Mouse (Mus musculus) fibroblast of lung, adult 2 months (primary cell): ENCODE results near the gene Ascl2.
A peak's percentile ranks its signal among the peaks of the same experiment; 100 is the strongest.

Source experiments
- DNase-seq: peaks from one replicate; pipeline ENCODE4 v3.0.0-alpha.2; 2011; ENCODE audit warnings: low read depth

The Ascl2 gene

DNA sequence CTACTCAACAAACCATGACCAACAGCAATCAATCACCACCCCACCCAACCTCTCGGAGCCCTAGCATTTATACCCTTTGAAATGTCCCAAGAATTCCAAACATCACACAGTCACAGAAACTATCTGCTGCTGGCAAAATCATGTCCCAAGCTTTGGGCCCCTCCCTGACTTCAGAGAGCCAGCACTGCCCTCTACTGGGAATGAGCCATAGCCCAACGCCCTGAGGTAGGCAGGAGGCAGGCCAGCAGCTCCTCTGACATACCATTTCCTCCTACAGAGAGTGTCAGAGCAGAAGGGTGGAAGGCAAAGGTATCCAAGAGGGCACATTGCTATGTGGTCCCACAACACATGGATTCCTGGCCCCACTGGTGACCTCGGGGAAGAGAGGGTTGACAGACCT lies 33.6 kb upstream of the Ascl2 start:
- no peak for DNase-seq

- no peak for DNase-seq
Measured at GRCm38 (mm10) chr7:142997403-142998150, 28.5 kb upstream of the Ascl2 start.

DNA sequence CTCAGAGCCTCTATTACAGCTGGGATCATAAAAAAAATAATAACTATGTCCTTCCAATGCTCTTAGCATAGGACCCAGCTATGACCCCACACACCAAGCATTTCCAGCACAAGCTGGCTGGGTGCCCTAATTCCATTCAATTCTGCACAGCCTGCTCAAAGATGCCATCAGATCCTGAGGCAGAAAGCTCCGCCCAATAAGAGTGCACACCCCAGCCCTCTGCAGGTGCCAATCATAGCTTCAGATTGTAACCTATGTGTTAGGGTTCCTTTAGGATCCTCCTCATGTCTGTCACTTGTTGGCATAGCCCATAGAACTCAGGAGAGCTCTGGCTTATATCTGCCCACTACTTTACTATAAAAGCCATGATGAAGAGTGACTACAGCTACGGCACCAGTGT lies 27.9 kb upstream of the Ascl2 start:
- no peak for DNase-seq

DNA sequence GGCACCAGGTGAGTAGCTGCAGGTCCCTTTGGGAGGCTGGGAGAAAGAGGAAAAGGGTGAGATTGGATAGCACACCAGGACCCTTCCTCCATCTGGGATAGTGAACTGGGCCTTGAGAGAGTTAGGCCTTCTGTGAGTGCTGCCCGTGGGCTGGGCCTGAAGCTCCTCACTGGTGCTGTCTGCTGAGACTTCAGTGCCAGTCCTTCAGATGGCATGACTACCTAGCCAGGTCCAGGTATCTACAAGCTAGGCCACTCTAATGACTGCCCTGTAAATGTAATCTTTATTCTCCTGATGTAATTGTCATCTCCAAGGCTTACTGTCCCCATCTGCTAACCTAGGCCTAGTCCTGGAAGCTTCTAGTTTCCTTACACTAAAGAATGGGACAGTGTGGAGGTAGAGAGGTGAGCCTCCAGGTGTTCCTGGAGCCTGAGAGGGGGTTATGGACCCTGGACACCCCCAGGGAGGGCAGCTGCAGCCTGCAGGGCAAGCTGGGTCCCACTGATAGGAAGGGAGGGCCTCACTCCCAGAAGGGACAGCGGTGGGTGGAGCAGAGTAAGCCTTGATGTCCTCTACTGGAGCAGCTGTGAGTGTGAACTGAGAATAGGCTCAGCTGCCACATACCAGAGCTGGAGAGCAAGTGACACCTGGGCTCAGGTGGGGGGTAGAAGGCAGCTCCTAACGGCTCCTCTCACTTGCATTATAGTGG lies 26.7 kb upstream of the Ascl2 start:
- no peak for DNase-seq

GRCm38 (mm10) chr7:142995004-142995403 lies 25.9 kb upstream of the Ascl2 start:
- DNase-seq, result no peak

DNA sequence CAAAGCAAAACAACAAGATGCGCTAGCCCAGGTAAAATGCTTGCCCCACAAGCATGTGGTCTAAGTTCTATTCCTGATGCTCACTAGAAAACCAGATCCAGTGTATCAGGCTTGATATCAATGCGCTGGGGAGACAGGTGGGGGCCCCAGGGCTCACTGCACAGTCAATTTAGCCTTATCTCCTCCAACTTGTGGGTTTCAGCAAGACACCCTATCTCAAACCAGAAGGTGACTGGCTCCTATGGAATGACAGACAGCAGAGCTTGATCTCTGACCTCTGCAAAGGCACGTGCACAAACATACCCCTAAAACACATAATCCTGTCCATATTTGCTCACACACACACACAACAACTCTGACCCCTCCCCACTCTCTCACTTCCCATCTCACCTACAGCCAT lies 18.7 kb upstream of the Ascl2 start:
- no peak for DNase-seq

GRCm38 (mm10) chr7:142985146-142985545 lies 16.1 kb upstream of the Ascl2 start:
- DNase-seq, result no peak

- no peak for DNase-seq
Measured at GRCm38 (mm10) chr7:142981908-142982307, 12.8 kb upstream of the Ascl2 start.

DNA sequence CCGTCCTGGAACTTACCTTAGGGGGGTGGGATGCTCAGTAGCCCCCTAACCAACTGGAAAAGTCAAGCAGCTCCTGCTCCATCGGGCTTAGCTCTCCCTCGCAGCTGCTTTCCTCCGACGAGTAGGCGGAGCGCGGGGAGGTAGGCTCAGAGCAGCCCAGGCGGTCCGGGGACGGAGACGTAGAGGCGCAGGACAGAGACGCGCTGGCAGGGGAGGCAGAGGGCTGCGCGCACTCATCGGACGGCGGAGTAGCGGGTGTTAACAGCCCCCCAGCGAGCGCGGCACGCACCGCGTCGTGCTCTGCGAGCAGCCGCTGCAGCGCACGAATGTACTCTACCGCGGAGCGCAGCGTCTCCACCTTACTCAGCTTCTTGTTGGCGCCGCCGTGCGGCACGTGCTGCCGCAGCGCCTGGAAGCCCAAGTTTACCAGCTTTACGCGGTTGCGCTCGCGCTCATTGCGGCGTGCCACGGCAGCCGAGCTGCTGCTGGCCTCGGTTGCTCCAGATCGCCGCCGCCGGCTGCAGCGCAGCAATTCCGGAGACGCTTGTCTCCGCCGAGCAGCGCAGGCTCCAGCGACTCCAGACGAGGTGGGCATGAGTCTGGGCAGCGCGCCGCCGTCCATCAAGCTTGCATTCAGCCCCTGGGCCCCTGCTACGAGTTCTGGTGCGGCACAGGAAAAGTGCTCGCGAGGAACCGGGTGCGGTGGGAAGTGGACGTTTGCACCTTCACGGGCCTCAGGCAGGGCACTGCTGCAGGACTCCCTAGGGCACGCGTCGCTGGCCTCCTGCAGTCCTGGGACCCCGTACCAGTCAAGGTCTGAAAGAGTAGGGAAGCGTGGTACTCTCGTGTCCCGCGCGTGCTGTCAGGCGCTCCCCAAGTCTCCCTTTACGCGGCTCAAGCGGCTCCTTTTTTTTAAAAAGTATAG lies 918 bp downstream of the Ascl2 start:
- peak; percentile 17 for DNase-seq

GRCm38 (mm10) chr7:142967414-142967883 lies 1.6 kb downstream of the Ascl2 start:
- peak; percentile 9 for DNase-seq

GRCm38 (mm10) chr7:142959752-142960151 lies 9.3 kb downstream of the Ascl2 start:
- no peak for DNase-seq

DNA sequence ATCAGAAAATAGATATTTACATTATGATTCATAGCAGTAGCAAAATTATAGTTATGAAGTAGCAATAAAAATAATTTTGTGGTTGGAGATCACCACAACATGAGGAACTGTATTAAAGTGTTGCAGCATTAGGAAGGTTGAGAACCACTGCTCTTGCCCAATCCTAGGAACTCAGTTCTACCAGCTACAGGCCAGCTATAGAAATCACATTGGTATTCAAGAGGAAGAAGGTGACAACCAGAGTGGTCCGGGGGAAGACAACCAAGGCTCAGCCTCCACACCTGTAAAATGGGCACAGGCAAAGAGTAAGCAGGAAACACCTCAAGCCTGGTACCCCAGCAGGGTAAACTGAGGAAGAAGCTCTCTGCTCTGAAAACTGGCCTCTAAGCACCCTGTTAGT lies 10.2 kb downstream of the Ascl2 start:
- DNase-seq, result no peak

- no peak for DNase-seq
Measured at GRCm38 (mm10) chr7:142956018-142956417, 13.0 kb downstream of the Ascl2 start.

GRCm38 (mm10) chr7:142949568-142949967 lies 19.5 kb downstream of the Ascl2 start:
- no peak for DNase-seq

GRCm38 (mm10) chr7:142937631-142938030 lies 31.4 kb downstream of the Ascl2 start:
- DNase-seq, result no peak

DNA sequence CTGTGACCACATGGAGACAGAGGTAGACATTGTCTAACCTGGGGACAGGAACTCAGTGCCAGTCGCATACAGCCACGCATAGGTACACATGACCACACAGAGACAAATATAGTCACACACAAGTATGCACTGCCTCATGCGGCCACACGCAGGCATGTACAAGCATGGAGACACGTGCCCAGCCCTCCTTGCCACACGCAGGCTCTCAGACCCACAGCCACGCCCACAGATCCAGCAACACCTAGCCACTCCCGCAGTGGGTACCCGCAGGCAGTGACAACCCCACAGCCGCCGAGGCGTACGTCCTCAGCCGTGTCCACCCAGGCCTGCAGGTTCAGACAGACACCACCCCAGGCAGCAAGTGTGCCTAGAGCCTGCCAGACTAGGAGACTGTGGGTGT lies 33.4 kb downstream of the Ascl2 start:
- no peak for DNase-seq

GRCm38 (mm10) chr7:142932469-142932868 lies 36.6 kb downstream of the Ascl2 start:
- DNase-seq, result no peak

- no peak for DNase-seq
Measured at GRCm38 (mm10) chr7:142931028-142931427, 38.0 kb downstream of the Ascl2 start, which contains the start of gene Th. Gene Th (minus strand): TSS chr7:142931128.

DNA sequence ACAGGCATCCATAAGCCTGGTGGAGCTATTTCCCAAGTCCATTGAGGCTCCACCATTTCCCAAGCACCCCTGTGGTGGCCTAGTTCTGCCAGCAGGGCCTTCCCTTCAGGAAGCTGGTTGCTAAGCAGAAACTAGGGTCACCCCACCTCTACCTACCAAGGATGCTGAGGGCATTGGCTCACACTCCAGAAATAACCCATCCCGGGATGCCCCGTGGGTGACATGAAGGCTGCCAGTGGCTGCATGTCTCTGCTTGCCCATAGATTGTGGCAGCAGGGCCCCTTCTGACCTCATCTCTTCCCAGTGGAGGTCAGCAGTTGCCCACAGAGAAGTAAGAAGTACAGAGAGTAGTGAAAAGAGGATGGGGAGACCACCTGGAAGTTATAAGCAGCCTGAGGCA lies 39.5 kb downstream of the Ascl2 start:
- no peak for DNase-seq

DNA sequence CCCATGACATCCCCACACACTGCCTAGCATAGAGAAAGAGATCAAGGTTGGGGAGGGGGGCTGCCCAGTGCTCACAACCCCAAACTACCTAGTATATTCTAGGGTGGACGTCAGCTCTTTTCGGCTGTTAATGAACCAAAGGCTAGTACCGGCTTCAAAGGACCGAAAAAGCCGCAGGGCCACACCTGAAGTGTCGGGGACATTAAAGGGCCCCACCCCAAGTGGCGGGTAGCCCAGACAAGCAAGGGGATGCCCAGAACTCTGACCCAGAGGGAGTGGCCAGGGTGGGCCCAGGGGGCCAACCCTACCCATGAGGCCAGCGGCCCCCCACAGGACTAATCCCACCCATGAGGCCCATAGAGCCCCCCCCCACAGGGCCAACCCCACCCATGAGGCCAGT lies 41.8 kb downstream of the Ascl2 start:
- no peak for DNase-seq

DNA sequence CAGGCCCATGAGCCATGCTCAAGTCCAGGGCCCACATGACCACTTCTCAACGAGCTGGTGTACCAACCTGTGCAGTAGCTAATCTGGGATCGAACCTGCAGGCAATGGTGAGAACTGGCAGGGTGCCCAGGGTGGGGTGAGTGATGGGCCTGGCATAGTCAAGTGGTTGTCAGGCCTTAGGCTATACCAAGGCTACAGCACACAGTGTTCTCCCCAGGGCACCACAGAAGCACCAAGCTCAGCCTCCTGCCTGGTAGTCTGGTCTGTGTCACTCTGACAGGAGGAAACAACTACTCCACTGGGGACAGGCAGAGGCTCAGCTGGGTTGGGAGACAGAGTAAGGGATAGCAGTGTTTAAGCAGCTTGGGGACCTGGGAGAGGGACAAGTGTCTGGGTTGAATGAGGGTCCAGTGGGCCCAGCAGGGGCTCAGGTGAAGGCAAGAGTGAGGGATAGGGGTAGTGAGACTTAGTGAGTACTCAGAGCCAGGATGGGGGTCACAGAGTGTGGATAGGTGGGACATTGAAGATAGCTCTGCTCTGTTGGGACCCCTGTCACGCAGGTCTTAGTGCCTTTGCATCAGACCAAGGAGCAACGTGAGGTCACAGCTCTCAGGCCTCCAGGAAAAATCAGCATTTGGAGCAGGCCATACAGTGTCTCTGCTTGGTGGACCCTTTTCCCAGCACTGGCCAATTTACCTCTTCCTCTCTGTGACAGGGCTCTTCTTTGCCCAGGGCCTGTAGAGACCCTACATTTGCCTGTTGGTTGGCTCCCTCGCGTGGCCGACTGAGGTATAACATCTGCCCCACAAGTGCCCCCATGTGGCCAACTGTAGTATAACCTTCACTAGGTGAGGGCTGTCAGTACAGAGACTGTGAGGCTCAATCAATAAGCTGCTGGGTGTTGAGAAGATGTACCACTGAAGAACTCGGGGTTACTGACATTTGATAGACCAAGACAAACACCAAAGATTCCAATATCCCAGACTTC lies 50.1 kb downstream of the Ascl2 start:
- DNase-seq, result peak; percentile 32
